Mouse (Mus musculus) lung, embryonic 16.5 days (tissue): ENCODE measurements around the gene Wdr75. TPM values are rescaled to one million over a fixed set of nuclear protein-coding genes. Genes with fewer than 3 reads are reported as not detected.

Experiments used
- polyA plus RNA-seq: library from polyadenylated mRNA; unstranded; fragments of >200 nt; fragmentation: Nextera tagmentation; extraction: Ambion mirVana; gene quantifications from 2 replicates; pipeline ENCODE4 v1.2.1, GENCODE M21; 2015

Wdr75 gene
- polyA plus RNA-seq, 1 experiment from 2014 or later = 58.4 TPM

Other genes with a start within 250 kb of the Wdr75 start
- gene Gm5269, start 95.1 kb downstream of the Wdr75 start, polyA plus RNA-seq = not detected in 2 replicates
- gene Slc40a1, start 131.4 kb downstream of the Wdr75 start, polyA plus RNA-seq = 41.3 and 42.8 TPM in 2 replicates